Mouse (Mus musculus) cerebellum, postnatal 14 days (tissue): ENCODE measurements around the gene Tlr13.
"Not testable (repeated sequence)": the region's sequence is repeated elsewhere in the genome, so short reads cannot be mapped to it uniquely, and the experiment has no call there.

Source experiments
- DNase-seq, 2 experiments: peaks; one replicate each; pipeline ENCODE4 v3.0.0; 2021; ENCODE audit warnings: mixed read lengths in 2 of 2

Tlr13 gene

GRCm38 (mm10) chrX:106186713-106187649 lies 44.0 kb downstream of the Tlr13 start, which contains the start of gene Pgk1:
Pgk1 (plus strand) TSS chrX:106187100.
- peak; percentile 90 to 91 for DNase-seq

GRCm38 (mm10) chrX:106187737-106188136 lies 44.7 kb downstream of the Tlr13 start:
- peak; percentile 12 to 25 for DNase-seq

- DNase-seq: no peak
Measured at GRCm38 (mm10) chrX:106189356-106189755, 46.4 kb downstream of the Tlr13 start.

- DNase-seq: no peak
Measured at GRCm38 (mm10) chrX:106190091-106190490, 47.1 kb downstream of the Tlr13 start.

GRCm38 (mm10) chrX:106194361-106194760 lies 51.4 kb downstream of the Tlr13 start:
- not testable (repeated sequence) for DNase-seq

GRCm38 (mm10) chrX:106197308-106197707 lies 54.3 kb downstream of the Tlr13 start:
- peak in 1 of 2 experiments; percentile 23 for DNase-seq

GRCm38 (mm10) chrX:106198904-106199303 lies 55.9 kb downstream of the Tlr13 start:
- no peak for DNase-seq

- no peak for DNase-seq
Measured at GRCm38 (mm10) chrX:106209100-106209499, 66.1 kb downstream of the Tlr13 start.
